Mouse (Mus musculus): ENCODE measurements around the gene Mpv17l2.

DNA sequence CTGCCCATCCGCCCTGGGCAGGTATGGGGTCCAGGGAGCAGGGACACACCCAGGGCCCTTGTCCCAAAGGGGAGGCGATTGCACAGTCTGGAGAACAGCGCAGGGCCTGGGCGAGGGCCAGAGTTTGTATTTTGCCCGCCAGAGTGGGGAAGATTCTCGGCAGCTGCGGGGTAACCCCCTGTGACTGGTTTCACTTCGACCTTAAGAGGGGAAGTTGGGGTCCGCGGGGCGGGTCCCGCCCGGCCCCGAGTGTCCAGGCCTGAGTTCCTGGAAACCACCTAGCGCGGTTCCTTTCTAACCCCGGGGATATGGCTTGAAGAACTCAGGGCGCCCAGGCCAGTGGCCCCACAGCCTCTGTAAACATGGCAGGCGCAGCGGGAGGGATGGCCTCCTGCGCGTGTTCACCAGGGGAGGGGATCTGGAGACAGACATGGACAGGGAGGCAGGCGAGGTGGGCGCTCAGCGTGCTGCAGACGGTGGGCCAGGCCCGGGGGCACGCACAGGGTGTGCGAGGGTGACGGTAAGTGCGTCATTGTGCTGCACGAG, 7.6 kb upstream of the Mpv17l2 start:
- TF ChIP-seq CTCF (IDR thresholded peaks at IDR 0.05; ENCODE audit: low read depth) (no peak), EP300 (IDR thresholded peaks at IDR 0.05; ENCODE audit: low read depth) (no peak)

All from heart, postnatal 0 days (tissue).